Mouse (Mus musculus) neural tube, embryonic 14.5 days (tissue): ENCODE measurements around the gene Mfsd1. TPM values are rescaled to one million over a fixed set of nuclear protein-coding genes. Genes with fewer than 3 reads are reported as not detected.

Experiments used
- ATAC-seq: fragments of 200-750 bp; cut with Nextera tagmentation; 2 replicates; pipeline ENCODE4 v1.8.0; 2017; ENCODE audit warnings: low read depth, mild to moderate bottlenecking, moderate TSS enrichment, moderate library complexity
- H3K27ac ChIP-seq: fragments of 300-500 bp; sonication (generic); 2 replicates; pipeline ENCODE4 v1.5.1; 2014; ENCODE audit warnings: low read depth, mild to moderate bottlenecking, control low read depth, low read length, moderate library complexity, mixed read lengths
- H3K27me3 ChIP-seq: fragments of 300-500 bp; sonication (generic); 2 replicates; pipeline ENCODE4 v1.6.1; 2014; ENCODE audit warnings: low read length; ENCODE audit not compliant: control insufficient read depth, insufficient read depth
- H3K36me3 ChIP-seq: fragments of 300-500 bp; sonication (generic); 2 replicates; pipeline ENCODE4 v1.6.1; 2014; ENCODE audit warnings: low read length, mixed read lengths; ENCODE audit not compliant: control insufficient read depth, insufficient read depth
- H3K4me1 ChIP-seq: fragments of 300-500 bp; sonication (generic); 2 replicates; pipeline ENCODE4 v1.6.1; 2014; ENCODE audit warnings: low read length; ENCODE audit not compliant: control insufficient read depth, insufficient read depth
- H3K4me2 ChIP-seq: fragments of 300-500 bp; sonication (generic); 2 replicates; pipeline ENCODE4 v1.6.1; 2014; ENCODE audit warnings: mild to moderate bottlenecking, low read depth, low read length, control low read depth
- H3K4me3 ChIP-seq: fragments of 300-500 bp; sonication (generic); 2 replicates; pipeline ENCODE4 v1.5.1; 2014; ENCODE audit warnings: low read depth, low read length, control low read depth, mixed read lengths
- H3K9ac ChIP-seq: fragments of 300-500 bp; sonication (generic); replicated peaks from 2 replicates; pipeline ENCODE4 v1.6.1; 2014; ENCODE audit warnings: low read depth, mild to moderate bottlenecking, control low read depth, low read length, mixed read lengths
- H3K9me3 ChIP-seq: fragments of 300-500 bp; sonication (generic); 2 replicates; pipeline ENCODE4 v1.6.1; 2016; ENCODE audit warnings: low read length; ENCODE audit not compliant: control insufficient read depth
- WGBS: fragments of 180-500 bp; shearing (Covaris S2); extraction: QIAGEN DNeasy Blood & Tissue Kit; methylation state at CpG from one replicate; pipeline ENCODE4 v1.1.7; 2014; 5-methylcytosine and 5-hydroxymethylcytosine counted together
- polyA plus RNA-seq: library from polyadenylated mRNA; unstranded; fragments of >200 nt; fragmentation: Nextera tagmentation; extraction: Ambion mirVana; gene quantifications from 2 replicates; pipeline ENCODE4 v1.2.1, GENCODE M21; 2014

Mfsd1 gene
- polyA plus RNA-seq = 30.6 and 40.1 TPM in 2 replicates

- peak within 1 kb of the TSS; percentile 85 for H3K4me2 ChIP-seq
- peaks cover 8% of the 10 kb centered on the region; the same call in 1 of the 2 replicates for H3K4me1 ChIP-seq
- H3K9me3 ChIP-seq = no peaks in the 10 kb centered on the region
- peak within 1 kb of the TSS; percentile 72 for H3K27ac ChIP-seq
- 0 out of 2 replicates have a peak, but pooled peaks cover 4% of the 10 kb centered on the region for H3K36me3 ChIP-seq
- peak within 1 kb of the TSS; percentile 96 for H3K4me3 ChIP-seq
- H3K9ac ChIP-seq = peak within 1 kb of the TSS; percentile 74
- peak; percentile 94 for ATAC-seq
- H3K27me3 ChIP-seq = no peaks in the 10 kb centered on the region
- WGBS = 5% methylated on average over 54 of the region's 54 CpGs
These were observed at the start of gene Mfsd1 for GRCm38 (mm10) chr3:67582273-67583124. TSS of gene Mfsd1 (plus strand) at chr3:67582741.

DNA sequence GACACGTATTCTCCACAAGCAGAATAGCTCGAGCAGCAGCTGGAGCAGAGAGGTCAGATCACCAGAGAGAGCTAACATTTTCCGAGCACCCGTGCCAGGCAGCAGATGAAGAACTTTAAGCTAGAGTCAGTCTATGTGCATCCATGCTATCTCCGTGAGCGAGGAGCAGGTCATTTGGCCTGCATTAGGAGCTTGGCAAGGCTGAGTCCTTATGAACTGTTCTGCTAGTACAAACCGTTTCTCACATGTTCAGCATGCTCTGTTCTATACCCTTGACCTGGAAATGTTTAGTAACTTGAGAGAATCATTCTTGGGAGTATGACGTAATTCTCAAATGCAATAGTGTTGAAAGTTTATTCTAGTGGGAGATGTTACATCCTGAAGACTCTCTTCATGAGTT is 38.9 kb upstream of the Mfsd1 start:
- Histone ChIP-seq H3K4me1 (no peaks in the 10 kb centered on the region), H3K4me2 (no peak overlapping the region), H3K27me3 (no peaks in the 10 kb centered on the region), H3K9ac (no peak overlapping the region), H3K9me3 (no peaks in the 10 kb centered on the region), H3K36me3 (no peaks in the 10 kb centered on the region), H3K27ac (no peak overlapping the region), H3K4me3 (no peak overlapping the region)
- no peak for ATAC-seq
- 91% methylated on average over 8 of the region's 8 CpGs for WGBS

DNA sequence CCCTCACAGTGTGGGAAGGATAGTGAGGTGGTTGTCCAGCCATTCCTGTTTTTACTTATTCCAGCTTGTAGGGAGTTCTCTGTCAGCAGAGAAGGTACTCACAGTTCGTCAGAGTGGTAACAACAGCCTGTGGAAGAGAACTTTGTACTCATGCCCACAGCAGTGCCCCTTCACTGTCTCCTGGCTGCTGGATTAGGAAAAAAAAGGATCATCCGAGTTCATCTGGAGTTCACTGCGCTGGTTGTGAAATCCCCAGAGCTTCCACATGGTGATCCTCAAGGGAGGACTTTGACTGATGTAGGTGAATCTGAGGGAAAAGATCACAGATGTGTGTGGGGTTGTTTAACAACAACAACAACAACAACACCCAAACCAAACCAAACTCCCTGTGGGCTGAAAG is 31.3 kb upstream of the Mfsd1 start:
- H3K4me2 ChIP-seq = no peak overlapping the region
- no peaks in the 10 kb centered on the region for H3K4me1 ChIP-seq
- no peaks in the 10 kb centered on the region for H3K27me3 ChIP-seq
- H3K27ac ChIP-seq = no peak overlapping the region
- no peak for ATAC-seq
- H3K9ac ChIP-seq = no peak overlapping the region
- H3K9me3 ChIP-seq = no peaks in the 10 kb centered on the region
- 83% methylated on average over 3 of the region's 3 CpGs for WGBS
- H3K4me3 ChIP-seq = no peak overlapping the region
- no peaks in the 10 kb centered on the region for H3K36me3 ChIP-seq

GRCm38 (mm10) chr3:67553281-67553680 is 29.3 kb upstream of the Mfsd1 start:
- H3K36me3 ChIP-seq = no peaks in the 10 kb centered on the region
- H3K9ac ChIP-seq = no peak overlapping the region
- no peaks in the 10 kb centered on the region for H3K9me3 ChIP-seq
- H3K4me1 ChIP-seq = no peaks in the 10 kb centered on the region; the same call in 1 of the 2 replicates
- no peak overlapping the region for H3K27ac ChIP-seq
- H3K27me3 ChIP-seq = no peaks in the 10 kb centered on the region
- no peak overlapping the region for H3K4me3 ChIP-seq
- WGBS = 59% methylated on average over 4 of the region's 4 CpGs
- H3K4me2 ChIP-seq = no peak overlapping the region
- ATAC-seq = peak; percentile 61; the same call in 1 of the 2 replicates

- Histone ChIP-seq H3K9ac (no peak overlapping the region), H3K36me3 (no peaks in the 10 kb centered on the region), H3K4me3 (no peak overlapping the region), H3K27me3 (no peaks in the 10 kb centered on the region), H3K9me3 (no peaks in the 10 kb centered on the region), H3K27ac (no peak overlapping the region), H3K4me1 (no peaks in the 10 kb centered on the region; the same call in 1 of the 2 replicates), H3K4me2 (no peak overlapping the region)
- WGBS = 94% methylated on average over 5 of the region's 5 CpGs
- ATAC-seq = no peak
These were observed 28.6 kb upstream of the Mfsd1 start for GRCm38 (mm10) chr3:67553927-67554448.

- no peak for ATAC-seq
- no peaks in the 10 kb centered on the region; the same call in 1 of the 2 replicates for H3K4me1 ChIP-seq
- WGBS = 87% methylated on average over 5 of the region's 5 CpGs
These were observed 27.3 kb upstream of the Mfsd1 start for GRCm38 (mm10) chr3:67555211-67555610.

GRCm38 (mm10) chr3:67557200-67557651 is 25.3 kb upstream of the Mfsd1 start:
- Histone ChIP-seq H3K36me3 (no peaks in the 10 kb centered on the region), H3K9ac (no peak overlapping the region), H3K4me1 (no peaks in the 10 kb centered on the region; the same call in 1 of the 2 replicates), H3K27ac (no peak overlapping the region), H3K4me3 (no peak overlapping the region), H3K9me3 (no peaks in the 10 kb centered on the region), H3K4me2 (peak overlapping the region; percentile 27), H3K27me3 (no peaks in the 10 kb centered on the region)
- ATAC-seq = peak; percentile 79
- 20% methylated on average over 14 of the region's 14 CpGs for WGBS

More at GRCm38 (mm10) chr3:67555211-67555610, 27.3 kb upstream of the Mfsd1 start:
- H3K4me3 ChIP-seq = no peak overlapping the region
- no peak overlapping the region for H3K27ac ChIP-seq
- H3K27me3 ChIP-seq = no peaks in the 10 kb centered on the region
- no peak overlapping the region for H3K9ac ChIP-seq
- no peaks in the 10 kb centered on the region for H3K9me3 ChIP-seq
- H3K4me2 ChIP-seq = no peak overlapping the region
- no peaks in the 10 kb centered on the region for H3K36me3 ChIP-seq

- H3K27ac ChIP-seq = no peak overlapping the region
- H3K4me1 ChIP-seq = no peaks in the 10 kb centered on the region; the same call in 1 of the 2 replicates
- no peaks in the 10 kb centered on the region for H3K27me3 ChIP-seq
- no peaks in the 10 kb centered on the region for H3K36me3 ChIP-seq
- no peak overlapping the region for H3K4me3 ChIP-seq
- ATAC-seq = peak; percentile 25
- no peaks in the 10 kb centered on the region for H3K9me3 ChIP-seq
- H3K4me2 ChIP-seq = peak overlapping the region; percentile 27
- H3K9ac ChIP-seq = no peak overlapping the region
- 51% methylated on average over 14 of the region's 14 CpGs for WGBS
These were observed 24.7 kb upstream of the Mfsd1 start for GRCm38 (mm10) chr3:67557718-67558354.
